Mouse (Mus musculus) thymus, adult 2 months (tissue): ENCODE results near the gene Ddit4.

Experiments
- CTCF ChIP-seq: fragments of 200-500 bp; IDR thresholded peaks from 2 replicates; pipeline ENCODE4 v1.5.1; 2012; ENCODE audit warnings: mild to moderate bottlenecking, control low read depth, low read length, moderate library complexity, borderline replicate concordance; ENCODE audit not compliant: control insufficient read depth, poor library complexity, insufficient read depth; ENCODE audit errors: extremely low read depth
- POLR2A ChIP-seq: fragments of 200-500 bp; IDR thresholded peaks from 2 replicates; pipeline ENCODE4 v1.6.1; 2012; ENCODE audit warnings: mild to moderate bottlenecking, low read length, control low read depth, moderate library complexity; ENCODE audit not compliant: control insufficient read depth, poor library complexity, insufficient read depth; ENCODE audit errors: extremely low read depth

GRCm38 (mm10) chr10:59974786-59975185 lies 23.2 kb upstream of the Ddit4 start:
- TF ChIP-seq POLR2A, result no peak
- no peak for TF ChIP-seq CTCF
